Mouse (Mus musculus) heart, embryonic 11.5 days (tissue): ENCODE data around the gene Ift81. TPM values are rescaled to one million over a fixed set of nuclear protein-coding genes. Genes with fewer than 3 reads are reported as not detected.
"Not testable (repeated sequence)": the region's sequence is repeated elsewhere in the genome, so short reads cannot be mapped to it uniquely, and the experiment has no call there.

Source experiments
- ATAC-seq: fragments of 200-750 bp; cut with Nextera tagmentation; replicated peaks from 2 replicates; pipeline ENCODE4 v1.8.0; 2017; ENCODE audit warnings: moderate library complexity; ENCODE audit not compliant: insufficient number of reproducible peaks, low FRiP score, low TSS enrichment
- H3K27ac ChIP-seq: fragments of 300-500 bp; sonication (generic); 2 replicates; pipeline ENCODE4 v1.5.1; 2014; ENCODE audit warnings: mild to moderate bottlenecking, low read depth, low read length
- H3K27me3 ChIP-seq: fragments of 300-500 bp; sonication (generic); 2 replicates; pipeline ENCODE4 v1.6.1; 2014; ENCODE audit warnings: mild to moderate bottlenecking, low read length, mixed read lengths; ENCODE audit not compliant: control insufficient read depth, insufficient read depth
- H3K36me3 ChIP-seq: fragments of 300-500 bp; sonication (generic); 2 replicates; pipeline ENCODE4 v1.6.1; 2014; ENCODE audit warnings: mild to moderate bottlenecking, low read length, moderate library complexity, mixed read lengths; ENCODE audit not compliant: control insufficient read depth, insufficient read depth
- H3K4me1 ChIP-seq: fragments of 300-500 bp; sonication (generic); 2 replicates; pipeline ENCODE4 v1.6.1; 2014; ENCODE audit warnings: low read length; ENCODE audit not compliant: control insufficient read depth, insufficient read depth
- H3K4me2 ChIP-seq: fragments of 300-500 bp; sonication (generic); 2 replicates; pipeline ENCODE4 v1.6.1; 2014; ENCODE audit warnings: mild to moderate bottlenecking, moderate library complexity
- H3K4me3 ChIP-seq: fragments of 300-500 bp; sonication (generic); 2 replicates; pipeline ENCODE4 v1.5.1; 2014; ENCODE audit warnings: low read depth, low read length
- H3K9ac ChIP-seq: fragments of 300-500 bp; sonication (generic); 2 replicates; pipeline ENCODE4 v1.6.1; 2014; ENCODE audit warnings: mild to moderate bottlenecking, low read depth, low read length, moderate library complexity
- H3K9me3 ChIP-seq: fragments of 300-500 bp; sonication (generic); replicated peaks from 2 replicates; pipeline ENCODE4 v1.6.1; 2016; ENCODE audit warnings: low read length; ENCODE audit not compliant: control insufficient read depth
- WGBS: fragments of 180-500 bp; shearing (Covaris S2); extraction: QIAGEN DNeasy Blood & Tissue Kit; methylation state at CpG from one replicate; pipeline ENCODE4 v1.1.7; 2014; ENCODE audit not compliant: insufficient replicate concordance; 5-methylcytosine and 5-hydroxymethylcytosine counted together
- polyA plus RNA-seq: library from polyadenylated mRNA; unstranded; fragments of >200 nt; fragmentation: Nextera tagmentation; extraction: Ambion mirVana; gene quantifications from 2 replicates; pipeline ENCODE4 v1.2.1, GENCODE M21; 2014

Gene Ift81
- polyA plus RNA-seq, 1 experiment from 2014 or later: 23.9 TPM

DNA sequence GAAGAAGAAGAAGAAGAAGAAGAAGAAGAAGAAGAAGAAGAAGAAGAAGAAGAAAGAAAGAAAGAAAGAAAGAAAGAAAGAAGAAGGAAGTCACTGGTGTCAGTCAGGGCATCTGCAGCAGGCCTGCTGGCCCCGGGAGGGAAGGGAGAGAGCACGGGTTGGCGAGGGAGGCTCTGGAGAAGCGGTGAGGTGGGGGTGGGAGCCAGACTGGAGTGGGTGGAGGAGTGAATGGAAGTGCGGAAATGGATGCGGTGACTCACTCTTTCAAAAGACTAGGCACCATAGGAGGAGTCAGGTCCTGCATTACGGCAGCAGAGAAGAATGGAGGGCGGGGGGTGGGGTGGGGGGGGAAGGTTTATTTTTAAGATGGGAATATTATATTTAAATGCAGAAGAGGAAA lies 34.9 kb upstream of the Ift81 start:
- WGBS: 53% methylated on average over 8 of the region's 8 CpGs
- Histone ChIP-seq H3K4me1 (peaks cover 35% of the 10 kb centered on the region), H3K9me3 (no peaks in the 10 kb centered on the region), H3K4me3 (no peak overlapping the region), H3K27me3 (no peaks in the 10 kb centered on the region), H3K27ac (no peak overlapping the region), H3K4me2 (no peak overlapping the region), H3K9ac (no peak overlapping the region), H3K36me3 (no peaks in the 10 kb centered on the region)
- ATAC-seq: no peak

DNA sequence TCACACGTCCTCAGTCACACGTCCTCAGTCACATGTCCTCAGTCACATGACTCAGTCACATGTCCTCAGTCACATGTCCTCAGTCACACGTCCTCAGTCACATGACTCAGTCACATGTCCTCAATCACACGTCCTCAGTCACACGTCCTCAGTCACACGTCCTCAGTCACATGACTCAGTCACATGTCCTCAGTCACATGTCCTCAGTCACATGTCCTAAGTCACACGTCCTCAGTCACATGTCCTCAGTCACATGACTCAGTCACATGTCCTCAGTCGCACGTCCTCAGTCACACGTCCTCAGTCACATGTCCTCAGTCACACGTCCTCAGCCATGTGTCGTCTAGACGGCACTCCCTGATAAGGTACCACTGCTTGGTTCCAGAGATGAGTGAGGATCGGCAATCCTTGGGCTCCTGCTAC lies 33.6 kb upstream of the Ift81 start:
- H3K9ac ChIP-seq, H3K9me3 ChIP-seq, H3K27ac ChIP-seq, H3K4me2 ChIP-seq, H3K27me3 ChIP-seq, H3K36me3 ChIP-seq, ATAC-seq, H3K4me3 ChIP-seq: not testable (repeated sequence)
- WGBS: 88% methylated on average over 14 of the region's 14 CpGs
- H3K4me1 ChIP-seq: peaks cover 26% of the 10 kb centered on the region

DNA sequence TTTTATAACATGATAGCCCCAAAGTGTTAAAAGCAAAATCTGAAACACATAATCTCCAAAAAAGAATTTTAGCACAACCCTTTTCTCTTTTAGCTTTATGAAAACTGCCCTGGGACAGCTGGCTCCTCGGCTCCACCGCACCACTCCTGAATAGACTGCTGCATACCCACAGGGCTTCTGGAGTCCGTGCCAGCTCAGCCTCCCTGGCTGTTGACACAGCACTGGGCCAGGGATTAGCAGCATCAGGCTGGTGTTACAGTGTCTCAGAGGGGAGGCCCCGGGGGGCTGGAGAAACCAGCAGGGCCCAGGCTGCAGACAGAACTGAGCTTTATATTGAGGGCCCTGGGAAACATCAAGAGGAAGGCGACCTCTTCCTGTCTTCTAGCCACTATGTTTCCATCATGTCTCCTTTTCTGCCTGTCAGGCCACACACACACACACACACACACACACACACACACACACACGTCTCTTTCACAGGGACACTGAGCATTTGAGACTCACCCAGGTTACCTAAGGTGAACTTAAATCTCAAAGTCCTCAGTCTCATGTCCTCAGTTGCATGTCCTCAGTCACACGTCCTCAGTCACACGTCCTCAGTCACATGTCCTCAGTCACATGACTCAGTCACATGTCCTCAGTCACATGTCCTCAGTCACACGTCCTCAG lies 33.1 kb upstream of the Ift81 start:
- Histone ChIP-seq H3K9ac (0 out of 2 replicates have a peak overlapping the region, but pooled peaks have one; percentile 34), H3K4me3 (no peak overlapping the region), H3K4me1 (peaks cover 21% of the 10 kb centered on the region), H3K36me3 (no peaks in the 10 kb centered on the region), H3K4me2 (no peak overlapping the region), H3K27ac (no peak overlapping the region), H3K9me3 (no peaks in the 10 kb centered on the region), H3K27me3 (no peaks in the 10 kb centered on the region)
- no peak for ATAC-seq
- 61% methylated on average over 9 of the region's 9 CpGs for WGBS

DNA sequence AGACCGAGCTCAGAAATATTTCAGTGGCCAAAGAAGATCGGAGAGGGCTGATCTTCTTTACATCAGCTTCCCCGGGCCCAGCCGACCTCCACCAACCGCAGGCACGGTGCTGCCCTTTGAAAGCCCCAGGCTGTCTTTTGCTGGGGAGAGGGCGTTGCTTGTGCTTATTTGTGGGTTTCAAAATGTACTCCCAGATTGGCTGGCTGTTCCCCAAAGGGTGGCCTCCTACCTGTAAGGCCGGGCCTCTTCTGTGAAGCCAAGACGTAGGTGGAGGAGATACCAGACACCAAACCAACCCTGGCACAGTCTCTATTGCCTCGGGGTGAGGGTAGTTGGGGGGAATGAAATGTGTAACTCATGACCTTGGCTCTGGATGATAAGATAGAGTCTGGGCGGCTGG lies 31.7 kb upstream of the Ift81 start:
- H3K9me3 ChIP-seq: no peaks in the 10 kb centered on the region
- no peaks in the 10 kb centered on the region for H3K27me3 ChIP-seq
- no peak for ATAC-seq
- peaks cover 16% of the 10 kb centered on the region for H3K4me1 ChIP-seq
- 77% methylated on average over 11 of the region's 11 CpGs for WGBS
- H3K27ac ChIP-seq: no peak overlapping the region
- no peak overlapping the region for H3K4me2 ChIP-seq
- no peak overlapping the region for H3K9ac ChIP-seq
- H3K4me3 ChIP-seq: no peak overlapping the region
- H3K36me3 ChIP-seq: no peaks in the 10 kb centered on the region

DNA sequence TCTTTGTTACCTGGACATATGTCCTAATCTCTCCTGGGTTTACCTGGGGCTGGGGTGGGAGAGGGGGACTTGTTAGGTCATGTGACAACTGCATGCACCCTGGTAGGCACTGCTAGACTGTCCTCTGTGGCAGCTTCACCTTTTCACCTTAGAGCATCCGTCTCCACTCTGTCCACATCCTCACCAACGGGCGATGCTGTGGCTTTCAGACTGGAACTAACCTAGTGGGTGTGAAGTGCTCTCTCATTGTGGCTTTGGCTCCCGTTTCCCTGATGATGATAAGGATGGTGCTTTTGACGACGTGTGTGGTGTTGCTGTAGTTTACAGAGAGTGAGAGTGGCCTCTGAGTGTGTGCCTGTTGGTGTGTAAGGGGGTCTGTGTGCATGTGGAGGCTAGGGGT lies 31.0 kb upstream of the Ift81 start:
- WGBS: 57% methylated on average over 6 of the region's 6 CpGs
- no peaks in the 10 kb centered on the region for H3K36me3 ChIP-seq
- H3K4me1 ChIP-seq: peaks cover 16% of the 10 kb centered on the region
- no peaks in the 10 kb centered on the region for H3K9me3 ChIP-seq
- ATAC-seq: no peak
- no peak overlapping the region for H3K27ac ChIP-seq
- H3K9ac ChIP-seq: no peak overlapping the region
- no peak overlapping the region for H3K4me2 ChIP-seq
- no peak overlapping the region for H3K4me3 ChIP-seq
- no peaks in the 10 kb centered on the region for H3K27me3 ChIP-seq

DNA sequence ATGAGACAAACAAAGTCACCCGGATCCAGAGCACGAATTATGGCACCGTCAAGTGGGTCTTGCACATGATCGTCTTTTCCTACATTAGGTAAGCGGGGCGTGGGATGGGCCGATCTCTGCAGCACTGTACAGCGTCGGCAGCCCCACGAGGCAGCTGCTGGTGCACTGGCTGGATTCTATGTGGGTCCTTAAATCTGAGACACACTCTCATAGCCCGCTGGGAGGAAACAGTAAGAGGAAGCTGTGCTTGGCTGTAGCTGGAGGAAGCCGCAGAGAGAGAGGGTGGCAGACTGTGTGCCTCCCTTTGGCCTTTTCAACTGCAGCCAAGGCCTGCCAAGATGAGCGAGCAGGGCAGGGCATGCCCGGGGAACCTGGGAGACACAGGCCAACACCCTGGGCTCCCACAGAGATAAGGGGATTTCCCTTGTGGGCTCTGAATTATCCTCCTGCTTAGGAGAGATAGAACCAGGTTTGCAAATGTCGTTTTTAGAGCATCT lies 29.8 kb upstream of the Ift81 start:
- ATAC-seq: no peak
- H3K9me3 ChIP-seq: no peaks in the 10 kb centered on the region
- H3K4me1 ChIP-seq: peaks cover 14% of the 10 kb centered on the region
- no peak overlapping the region for H3K4me3 ChIP-seq
- H3K4me2 ChIP-seq: no peak overlapping the region
- no peak overlapping the region for H3K9ac ChIP-seq
- H3K27me3 ChIP-seq: no peaks in the 10 kb centered on the region
- no peak overlapping the region for H3K27ac ChIP-seq
- H3K36me3 ChIP-seq: no peaks in the 10 kb centered on the region
- 65% methylated on average over 15 of the region's 15 CpGs for WGBS

DNA sequence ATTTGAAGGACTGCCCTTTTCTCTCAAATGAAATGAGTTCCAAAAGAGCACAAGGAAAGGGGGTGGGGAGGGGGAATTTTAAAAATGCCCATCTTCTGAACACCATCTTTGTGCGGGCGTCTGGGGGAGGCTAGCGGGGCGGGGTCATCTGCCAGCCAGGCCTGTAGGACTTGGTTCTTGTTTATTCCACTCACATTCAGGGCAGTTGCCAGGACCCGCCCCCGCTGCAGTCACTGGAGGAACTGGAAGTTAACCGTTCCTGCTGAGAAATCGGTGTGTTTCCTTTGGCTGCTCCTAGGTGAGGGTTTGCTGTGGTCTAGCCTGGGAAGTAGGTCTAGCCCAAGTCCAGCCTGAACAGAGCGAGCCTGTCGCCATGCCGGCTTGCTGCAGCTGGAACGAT lies 29.4 kb upstream of the Ift81 start, which contains the start of gene P2rx7:
P2rx7 (plus strand) TSS at position 211 of the 400 bp plus-strand sequence.
- Histone ChIP-seq H3K4me3 (no peak within 1 kb of the TSS), H3K27me3 (no peaks in the 10 kb centered on the region), H3K9me3 (no peaks in the 10 kb centered on the region), H3K36me3 (no peaks in the 10 kb centered on the region), H3K27ac (no peak within 1 kb of the TSS), H3K4me1 (peaks cover 14% of the 10 kb centered on the region), H3K9ac (no peak within 1 kb of the TSS), H3K4me2 (no peak within 1 kb of the TSS)
- ATAC-seq: no peak
- WGBS: 64% methylated on average over 12 of the region's 12 CpGs

DNA sequence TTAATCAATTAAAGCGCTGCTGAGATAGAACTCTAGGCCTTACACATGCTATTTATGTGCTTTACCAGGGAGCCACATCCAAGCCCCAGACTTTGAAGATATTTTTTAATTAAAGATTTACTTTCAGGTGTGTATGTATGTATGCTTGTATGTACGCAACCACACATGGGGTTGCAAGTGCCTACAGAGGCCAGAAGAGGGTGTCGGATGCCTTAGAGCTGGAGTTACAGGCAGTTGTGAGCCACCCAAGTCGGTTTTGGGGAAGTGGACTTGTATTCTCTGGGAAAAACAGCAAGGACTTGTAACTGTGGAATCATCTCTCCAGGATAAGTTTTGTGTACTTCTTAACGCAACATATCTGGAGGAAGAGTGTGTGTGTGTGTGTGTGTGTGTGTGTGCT lies 25.7 kb upstream of the Ift81 start:
- Histone ChIP-seq H3K36me3 (no peaks in the 10 kb centered on the region), H3K9me3 (no peaks in the 10 kb centered on the region), H3K27ac (no peak overlapping the region), H3K4me2 (no peak overlapping the region), H3K9ac (no peak overlapping the region), H3K4me1 (peaks cover 13% of the 10 kb centered on the region), H3K4me3 (no peak overlapping the region), H3K27me3 (no peaks in the 10 kb centered on the region)
- 86% methylated on average over 5 of the region's 5 CpGs for WGBS
- ATAC-seq: no peak

DNA sequence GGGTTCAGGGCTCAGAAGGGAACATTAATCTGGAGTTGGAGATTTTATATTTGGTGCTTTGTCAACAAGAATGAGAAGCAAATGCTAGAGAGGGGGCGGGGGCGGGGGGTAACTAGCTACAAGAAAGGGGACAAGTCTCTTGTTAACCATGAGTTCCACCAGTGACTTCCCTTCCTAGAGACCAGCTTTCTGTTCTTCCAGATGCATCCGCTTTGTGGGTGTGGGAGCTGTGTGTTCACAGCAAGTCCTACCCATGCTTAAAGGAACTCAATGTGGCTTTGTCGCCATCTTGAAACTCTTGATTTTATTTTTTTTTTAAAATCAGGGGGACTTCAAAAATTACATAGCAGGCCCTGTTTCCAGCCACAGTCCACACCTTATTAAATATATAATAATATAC lies 25.2 kb upstream of the Ift81 start:
- H3K4me3 ChIP-seq: no peak overlapping the region
- H3K27ac ChIP-seq: no peak overlapping the region
- H3K4me2 ChIP-seq: no peak overlapping the region
- 82% methylated on average over 4 of the region's 4 CpGs for WGBS
- ATAC-seq: no peak
- no peaks in the 10 kb centered on the region for H3K27me3 ChIP-seq
- H3K9me3 ChIP-seq: no peaks in the 10 kb centered on the region
- no peak overlapping the region for H3K9ac ChIP-seq
- no peaks in the 10 kb centered on the region for H3K36me3 ChIP-seq
- H3K4me1 ChIP-seq: peaks cover 13% of the 10 kb centered on the region
